Mouse (Mus musculus) limb, embryonic 12.5 days (tissue): ENCODE data around the gene Rasgef1b. TPM values are rescaled to one million over a fixed set of nuclear protein-coding genes. Genes with fewer than 3 reads are reported as not detected.

Experiments used
- ATAC-seq: fragments of 200-750 bp; cut with Nextera tagmentation; 2 replicates; pipeline ENCODE4 v1.8.0; 2017; ENCODE audit warnings: low read depth, moderate TSS enrichment; ENCODE audit not compliant: insufficient number of reproducible peaks, insufficient read depth, low FRiP score, low TSS enrichment
- H3K27ac ChIP-seq: fragments of 300-500 bp; sonication (generic); 2 replicates; pipeline ENCODE4 v1.5.1; 2016; ENCODE audit warnings: mild to moderate bottlenecking, moderate library complexity
- H3K27me3 ChIP-seq: fragments of 300-500 bp; sonication (generic); 2 replicates; pipeline ENCODE4 v1.6.1; 2016; ENCODE audit warnings: mild to moderate bottlenecking, moderate library complexity
- H3K36me3 ChIP-seq: fragments of 300-500 bp; sonication (generic); 2 replicates; pipeline ENCODE4 v1.6.1; 2016; ENCODE audit warnings: mild to moderate bottlenecking, moderate library complexity
- H3K4me1 ChIP-seq: fragments of 300-500 bp; sonication (generic); replicated peaks from 2 replicates; pipeline ENCODE4 v1.6.1; 2016
- H3K4me2 ChIP-seq: fragments of 300-500 bp; sonication (generic); 2 replicates; pipeline ENCODE4 v1.6.1; 2016; ENCODE audit warnings: mild to moderate bottlenecking, moderate library complexity
- H3K4me3 ChIP-seq: fragments of 300-500 bp; sonication (generic); replicated peaks from 2 replicates; pipeline ENCODE4 v1.5.1; 2016; ENCODE audit warnings: mild to moderate bottlenecking
- H3K9ac ChIP-seq: fragments of 300-500 bp; sonication (generic); replicated peaks from 2 replicates; pipeline ENCODE4 v1.6.1; 2016; ENCODE audit warnings: mild to moderate bottlenecking, moderate library complexity
- H3K9me3 ChIP-seq: fragments of 300-500 bp; sonication (generic); 2 replicates; pipeline ENCODE4 v1.6.1; 2016; ENCODE audit warnings: mild to moderate bottlenecking, moderate library complexity
- WGBS: fragments of 180-500 bp; shearing (Covaris S2); methylation state at CpG from one replicate; pipeline ENCODE4 v1.1.7; 2016; 5-methylcytosine and 5-hydroxymethylcytosine counted together
- polyA plus RNA-seq: library from polyadenylated mRNA; unstranded; fragments of >200 nt; fragmentation: Nextera tagmentation; extraction: Ambion mirVana; gene quantifications from 2 replicates; pipeline ENCODE4 v1.2.1, GENCODE M21; 2016

Rasgef1b gene
- polyA plus RNA-seq, 1 experiment from 2014 or later = 48.7 TPM

GRCm38 (mm10) chr5:99415049-99415448, 313.8 kb downstream of the Rasgef1b start:
- no peaks in the 10 kb centered on the region for H3K9me3 ChIP-seq
- ATAC-seq = no peak
- H3K27me3 ChIP-seq = peaks cover 4% of the 10 kb centered on the region; the same call in 1 of the 2 replicates
- H3K27ac ChIP-seq = no peak overlapping the region
- H3K4me1 ChIP-seq = no peaks in the 10 kb centered on the region
- no peaks in the 10 kb centered on the region for H3K36me3 ChIP-seq
- H3K4me2 ChIP-seq = no peak overlapping the region
- H3K9ac ChIP-seq = no peak overlapping the region
- WGBS = 87% methylated on average over 2 of the region's 2 CpGs
- H3K4me3 ChIP-seq = no peak overlapping the region

- WGBS = 85% methylated on average over 6 of the region's 6 CpGs
- no peaks in the 10 kb centered on the region for H3K36me3 ChIP-seq
- no peak overlapping the region for H3K4me3 ChIP-seq
- H3K9me3 ChIP-seq = no peaks in the 10 kb centered on the region
- H3K4me2 ChIP-seq = no peak overlapping the region
- H3K27me3 ChIP-seq = peaks cover 4% of the 10 kb centered on the region; the same call in 1 of the 2 replicates
- H3K4me1 ChIP-seq = no peaks in the 10 kb centered on the region
- ATAC-seq = no peak
- no peak overlapping the region for H3K27ac ChIP-seq
- H3K9ac ChIP-seq = no peak overlapping the region
These were observed 314.6 kb downstream of the Rasgef1b start for GRCm38 (mm10) chr5:99414293-99414692.

- no peaks in the 10 kb centered on the region for H3K4me1 ChIP-seq
- H3K27ac ChIP-seq = no peak overlapping the region
- H3K27me3 ChIP-seq = peaks cover 4% of the 10 kb centered on the region; the same call in 1 of the 2 replicates
- ATAC-seq = no peak
- H3K4me2 ChIP-seq = no peak overlapping the region
- no peak overlapping the region for H3K9ac ChIP-seq
- 82% methylated on average over 1 of the region's 1 CpGs for WGBS
- no peaks in the 10 kb centered on the region for H3K36me3 ChIP-seq
- no peaks in the 10 kb centered on the region for H3K9me3 ChIP-seq
- no peak overlapping the region for H3K4me3 ChIP-seq
These were observed 315.0 kb downstream of the Rasgef1b start for GRCm38 (mm10) chr5:99413851-99414250.

GRCm38 (mm10) chr5:99413391-99413790, 315.5 kb downstream of the Rasgef1b start:
- Histone ChIP-seq H3K4me3 (no peak overlapping the region), H3K9ac (no peak overlapping the region), H3K4me1 (no peaks in the 10 kb centered on the region), H3K4me2 (no peak overlapping the region), H3K36me3 (no peaks in the 10 kb centered on the region), H3K9me3 (no peaks in the 10 kb centered on the region), H3K27ac (no peak overlapping the region), H3K27me3 (peaks cover 4% of the 10 kb centered on the region; the same call in 1 of the 2 replicates)
- WGBS = 91% methylated on average over 9 of the region's 9 CpGs
- no peak for ATAC-seq

- peaks cover 33% of the 10 kb centered on the region for H3K4me1 ChIP-seq
- H3K9me3 ChIP-seq = no peaks in the 10 kb centered on the region
- WGBS = 92% methylated on average over 11 of the region's 11 CpGs
- H3K4me3 ChIP-seq = no peak overlapping the region
- ATAC-seq = no peak
- no peak overlapping the region for H3K27ac ChIP-seq
- no peak overlapping the region for H3K9ac ChIP-seq
- H3K36me3 ChIP-seq = no peaks in the 10 kb centered on the region
- H3K4me2 ChIP-seq = no peak overlapping the region
- H3K27me3 ChIP-seq = no peaks in the 10 kb centered on the region
These were observed 324.3 kb downstream of the Rasgef1b start for GRCm38 (mm10) chr5:99404403-99405170.

- H3K4me1 ChIP-seq = peaks cover 43% of the 10 kb centered on the region
- 48% methylated on average over 5 of the region's 5 CpGs for WGBS
These were observed 325.5 kb downstream of the Rasgef1b start for GRCm38 (mm10) chr5:99403325-99403724.

GRCm38 (mm10) chr5:99402784-99403183, 326.1 kb downstream of the Rasgef1b start:
- Histone ChIP-seq H3K36me3 (no peaks in the 10 kb centered on the region), H3K27me3 (no peaks in the 10 kb centered on the region), H3K9me3 (no peaks in the 10 kb centered on the region), H3K4me3 (no peak overlapping the region), H3K27ac (no peak overlapping the region), H3K4me2 (no peak overlapping the region), H3K4me1 (peaks cover 47% of the 10 kb centered on the region), H3K9ac (no peak overlapping the region)
- WGBS = 38% methylated on average over 2 of the region's 2 CpGs
- no peak for ATAC-seq

More at GRCm38 (mm10) chr5:99403325-99403724, 325.5 kb downstream of the Rasgef1b start:
- H3K36me3 ChIP-seq = no peaks in the 10 kb centered on the region
- no peaks in the 10 kb centered on the region for H3K9me3 ChIP-seq
- ATAC-seq = no peak
- no peak overlapping the region for H3K27ac ChIP-seq
- no peak overlapping the region for H3K9ac ChIP-seq
- no peaks in the 10 kb centered on the region for H3K27me3 ChIP-seq
- H3K4me3 ChIP-seq = no peak overlapping the region
- no peak overlapping the region for H3K4me2 ChIP-seq

- H3K9ac ChIP-seq = no peak overlapping the region
- H3K4me3 ChIP-seq = no peak overlapping the region
- ATAC-seq = no peak
- H3K4me2 ChIP-seq = no peak overlapping the region
- H3K9me3 ChIP-seq = no peaks in the 10 kb centered on the region
- no peak overlapping the region for H3K27ac ChIP-seq
- H3K27me3 ChIP-seq = no peaks in the 10 kb centered on the region
- H3K4me1 ChIP-seq = peaks cover 48% of the 10 kb centered on the region
- 26% methylated on average over 7 of the region's 7 CpGs for WGBS
- H3K36me3 ChIP-seq = no peaks in the 10 kb centered on the region
These were observed 326.6 kb downstream of the Rasgef1b start for GRCm38 (mm10) chr5:99402297-99402696.

GRCm38 (mm10) chr5:99399855-99400626, 328.8 kb downstream of the Rasgef1b start:
- Histone ChIP-seq H3K9me3 (no peaks in the 10 kb centered on the region), H3K36me3 (no peaks in the 10 kb centered on the region), H3K27me3 (no peaks in the 10 kb centered on the region), H3K4me1 (peaks cover 48% of the 10 kb centered on the region), H3K4me3 (no peak overlapping the region), H3K4me2 (no peak overlapping the region), H3K9ac (no peak overlapping the region), H3K27ac (no peak overlapping the region)
- 51% methylated on average over 7 of the region's 7 CpGs for WGBS
- 0 out of 2 replicates have a peak, but pooled peaks have one; percentile 19 for ATAC-seq

- H3K27ac ChIP-seq = 0 out of 2 replicates have a peak overlapping the region, but pooled peaks have one; percentile 8
- H3K36me3 ChIP-seq = no peaks in the 10 kb centered on the region
- peaks cover 53% of the 10 kb centered on the region for H3K4me1 ChIP-seq
- no peaks in the 10 kb centered on the region for H3K27me3 ChIP-seq
- no peaks in the 10 kb centered on the region for H3K9me3 ChIP-seq
- H3K4me2 ChIP-seq = no peak overlapping the region
- no peak for ATAC-seq
- no peak overlapping the region for H3K4me3 ChIP-seq
- WGBS = 74% methylated on average over 5 of the region's 5 CpGs
- no peak overlapping the region for H3K9ac ChIP-seq
These were observed 330.3 kb downstream of the Rasgef1b start for GRCm38 (mm10) chr5:99398472-99399070.

GRCm38 (mm10) chr5:99394578-99394977, 334.3 kb downstream of the Rasgef1b start:
- Histone ChIP-seq H3K4me3 (no peak overlapping the region), H3K27ac (no peak overlapping the region), H3K36me3 (no peaks in the 10 kb centered on the region), H3K4me1 (peaks cover 21% of the 10 kb centered on the region), H3K9me3 (no peaks in the 10 kb centered on the region), H3K4me2 (no peak overlapping the region), H3K27me3 (no peaks in the 10 kb centered on the region), H3K9ac (no peak overlapping the region)
- ATAC-seq = no peak
- 93% methylated on average over 5 of the region's 5 CpGs for WGBS
